14 mouse cellular contexts compared by ENCODE assay signal in genomic region chr9:103721081-103721480, GRCm38 (mm10). TPM values are rescaled to one million over a fixed set of nuclear protein-coding genes. Genes with fewer than 3 reads are reported as not detected.
DNase-seq lines count a peak whose midpoint lies in the region; ATAC-seq and TF ChIP-seq lines count a peak whose summit lies in the region.
"Had no signal": no experiment of that assay in that cellular context is flagged by ENCODE, and none has a peak within 500 bp of the region (broad histone marks: within the 10 kb centered on the region; RNA-seq: fewer than 3 reads in every experiment).

No protein-coding gene starts in this region.

- peaks cover 12% of the 10 kb centered on the region; the same call in 1 of the 2 replicates for H3K4me1 ChIP-seq in kidney, adult 2 months (ENCODE audit: control insufficient read depth, insufficient read depth, low read length)
- no peaks in the 10 kb centered on the region for H3K4me1 ChIP-seq in kidney, embryonic 14.5 days (ENCODE audit: control insufficient read depth, insufficient read depth, low read length)
- peaks cover 12% of the 10 kb centered on the region for H3K4me1 ChIP-seq in heart, embryonic 16.5 days (ENCODE audit: control insufficient read depth, insufficient read depth, low read length)
- H3K4me1 ChIP-seq in intestine, postnatal 0 days (replicated peaks; ENCODE audit: control insufficient read depth, insufficient read depth, low read length), result no peaks in the 10 kb centered on the region
- no peaks in the 10 kb centered on the region for H3K4me1 ChIP-seq in hindbrain, embryonic 14.5 days (replicated peaks; ENCODE audit: control insufficient read depth, insufficient read depth, low read length)
- H3K4me1 ChIP-seq: forebrain, embryonic 13.5 days; limb, embryonic 15.5 days had no signal

- TF ChIP-seq POLR2A in kidney, adult 2 months (IDR thresholded peaks at IDR 0.05; ENCODE audit: low read depth, low read length), result no peak

- H3K4me2 ChIP-seq in kidney, embryonic 14.5 days (replicated peaks; ENCODE audit: low read depth, low read length), result no peak overlapping the region
- no peak overlapping the region for H3K4me2 ChIP-seq in heart, embryonic 16.5 days (ENCODE audit: low read depth, low read length)
- no peak overlapping the region for H3K4me2 ChIP-seq in intestine, postnatal 0 days (replicated peaks; ENCODE audit: low read depth)
- H3K4me2 ChIP-seq in hindbrain, embryonic 14.5 days (replicated peaks), result no peak overlapping the region
- H3K4me2 ChIP-seq: embryonic facial prominence, embryonic 13.5 days; forebrain, embryonic 13.5 days; limb, embryonic 15.5 days; midbrain, embryonic 11.5 days had no signal

- 30% methylated on average over 8 of the region's 8 CpGs for WGBS in kidney, adult 2 months
- WGBS in kidney, embryonic 14.5 days, result 85% methylated on average over 8 of the region's 8 CpGs
- WGBS in heart, embryonic 16.5 days, result 50% methylated on average over 8 of the region's 8 CpGs
- WGBS in intestine, postnatal 0 days, result 84% methylated on average over 8 of the region's 8 CpGs
- WGBS in hindbrain, embryonic 14.5 days, result 84% methylated on average over 8 of the region's 8 CpGs

- TF ChIP-seq CTCF in kidney, adult 2 months (conservative IDR thresholded peaks at IDR 0.05; ENCODE audit: insufficient read depth, insufficient read length, low read depth, low read length), result no peak
- no peak for TF ChIP-seq CTCF in intestine, postnatal 0 days (IDR thresholded peaks at IDR 0.05; ENCODE audit: low read depth)

- no peaks in the 10 kb centered on the region for H3K27me3 ChIP-seq in kidney, adult 2 months (replicated peaks; ENCODE audit: control insufficient read depth, insufficient read depth, low read length)
- H3K27me3 ChIP-seq in kidney, embryonic 14.5 days (ENCODE audit: control insufficient read depth, insufficient read depth, low read length), result no peaks in the 10 kb centered on the region
- H3K27me3 ChIP-seq in heart, embryonic 16.5 days (ENCODE audit: control insufficient read depth, insufficient read depth, low read length), result no peaks in the 10 kb centered on the region
- H3K27me3 ChIP-seq in intestine, postnatal 0 days (replicated peaks; ENCODE audit: control insufficient read depth, insufficient read depth, low read length), result no peaks in the 10 kb centered on the region
- H3K27me3 ChIP-seq in hindbrain, embryonic 14.5 days (ENCODE audit: control insufficient read depth, insufficient read depth, low read length), result no peaks in the 10 kb centered on the region
- H3K27me3 ChIP-seq: embryonic facial prominence, embryonic 13.5 days; forebrain, embryonic 13.5 days; limb, embryonic 15.5 days had no signal

- H3K4me3 ChIP-seq in kidney, adult 2 months (ENCODE audit: insufficient read depth, low read depth, low read length), result no peak overlapping the region
- H3K4me3 ChIP-seq in kidney, embryonic 14.5 days (ENCODE audit: low read length), result no peak overlapping the region
- no peak overlapping the region for H3K4me3 ChIP-seq in heart, embryonic 16.5 days (ENCODE audit: low read length)
- no peak overlapping the region for H3K4me3 ChIP-seq in intestine, postnatal 0 days (ENCODE audit: low read depth, low read length)
- no peak overlapping the region for H3K4me3 ChIP-seq in hindbrain, embryonic 14.5 days (replicated peaks; ENCODE audit: low read length)
- H3K4me3 ChIP-seq: embryonic facial prominence, embryonic 13.5 days; forebrain, embryonic 13.5 days; limb, embryonic 15.5 days had no signal

- peak; percentile 96 for DNase-seq in kidney, adult 2 months
- DNase-seq in cerebellum, adult 9-11 months, result peak; percentile 71
- DNase-seq in kidney, postnatal 36 days, result peak; percentile 91 to 93
- no peak for DNase-seq in frontal cortex, postnatal 14 days (ENCODE audit: low spot score in 2 of 2)
- DNase-seq in hindbrain, embryonic 14.5 days (ENCODE audit: low spot score), result no peak
- DNase-seq: layer of hippocampus, postnatal 36 days; thymus, adult 18-20 months had no signal

- H3K9me3 ChIP-seq in kidney, embryonic 14.5 days (ENCODE audit: control insufficient read depth, low read length), result no peaks in the 10 kb centered on the region
- H3K9me3 ChIP-seq in heart, embryonic 16.5 days (replicated peaks; ENCODE audit: control insufficient read depth, low read length), result no peaks in the 10 kb centered on the region
- H3K9me3 ChIP-seq in intestine, postnatal 0 days (ENCODE audit: control insufficient read depth), result no peaks in the 10 kb centered on the region
- no peaks in the 10 kb centered on the region for H3K9me3 ChIP-seq in hindbrain, embryonic 14.5 days (ENCODE audit: control insufficient read depth, low read length)
- H3K9me3 ChIP-seq: embryonic facial prominence, embryonic 13.5 days; forebrain, embryonic 13.5 days; limb, embryonic 15.5 days had no signal

- H3K27ac ChIP-seq in kidney, adult 2 months (ENCODE audit: insufficient read depth, low read depth, low read length), result peak overlapping the region; percentile 80
- no peak overlapping the region for H3K27ac ChIP-seq in kidney, embryonic 14.5 days (ENCODE audit: low read depth, low read length)
- H3K27ac ChIP-seq in heart, embryonic 16.5 days (ENCODE audit: low read length), result peak overlapping the region; percentile 66
- no peak overlapping the region for H3K27ac ChIP-seq in intestine, postnatal 0 days (ENCODE audit: low read depth, low read length)
- no peak overlapping the region for H3K27ac ChIP-seq in hindbrain, embryonic 14.5 days
- H3K27ac ChIP-seq: embryonic facial prominence, embryonic 13.5 days; forebrain, embryonic 13.5 days; limb, embryonic 15.5 days had no signal

- no peak for ATAC-seq in kidney, embryonic 14.5 days (ENCODE audit: low FRiP score, low TSS enrichment)
- peak; percentile 62 for ATAC-seq in heart, embryonic 16.5 days (replicated peaks; ENCODE audit: extremely low read depth, insufficient read depth, low FRiP score)
- ATAC-seq in intestine, postnatal 0 days, result no peak
- no peak for ATAC-seq in hindbrain, embryonic 14.5 days (ENCODE audit: low FRiP score)
- ATAC-seq: forebrain, embryonic 13.5 days had no signal

- H3K9ac ChIP-seq in kidney, embryonic 14.5 days (ENCODE audit: low read depth, low read length), result no peak overlapping the region
- H3K9ac ChIP-seq in heart, embryonic 16.5 days (ENCODE audit: low read length), result no peak overlapping the region
- no peak overlapping the region for H3K9ac ChIP-seq in intestine, postnatal 0 days (ENCODE audit: low read depth, low read length)
- H3K9ac ChIP-seq in hindbrain, embryonic 14.5 days, result no peak overlapping the region
- H3K9ac ChIP-seq: embryonic facial prominence, embryonic 13.5 days; forebrain, embryonic 13.5 days; limb, embryonic 15.5 days had no signal

- H3K36me3 ChIP-seq in kidney, adult 2 months (ENCODE audit: control insufficient read depth, insufficient read depth, low read length), result no peaks in the 10 kb centered on the region
- H3K36me3 ChIP-seq in kidney, embryonic 14.5 days (ENCODE audit: control insufficient read depth, insufficient read depth, low read length), result no peaks in the 10 kb centered on the region
- H3K36me3 ChIP-seq in heart, embryonic 16.5 days (ENCODE audit: control insufficient read depth, insufficient read depth), result peaks cover 3% of the 10 kb centered on the region; the same call in 1 of the 2 replicates
- H3K36me3 ChIP-seq in intestine, postnatal 0 days (ENCODE audit: control insufficient read depth, insufficient read depth), result no peaks in the 10 kb centered on the region
- H3K36me3 ChIP-seq in hindbrain, embryonic 14.5 days (replicated peaks; ENCODE audit: control insufficient read depth, insufficient read depth), result no peaks in the 10 kb centered on the region
- H3K36me3 ChIP-seq: embryonic facial prominence, embryonic 13.5 days; limb, embryonic 15.5 days had no signal

RNA-seq across cellular contexts. Expression of gene Tmem108, which starts 40.6 kb away (rescaled TPM):
- polyA plus RNA-seq in kidney, adult 2 months (2012; rRNA removed), result 6.9 and 7.1 TPM in 2 replicates
- polyA plus RNA-seq in kidney, embryonic 14.5 days (2014; fragmentation: Nextera tagmentation; extraction: Ambion mirVana), result 6.7 and 10.8 TPM in 2 replicates
- polyA plus RNA-seq in heart, embryonic 16.5 days (2015; fragmentation: Nextera tagmentation; extraction: Ambion mirVana), result 38.9 and 44.8 TPM in 2 replicates
- 3.3 and 3.7 TPM in 2 replicates for polyA plus RNA-seq in intestine, postnatal 0 days (2015; fragmentation: Nextera tagmentation; extraction: Ambion mirVana)
- polyA plus RNA-seq in hindbrain, embryonic 14.5 days (2014; fragmentation: Nextera tagmentation; extraction: Ambion mirVana), result 29.9 and 34.2 TPM in 2 replicates

Comparison
In these comparisons a context has a peak if more than half of its experiments do, and no peak if none do; other contexts are left out.
1. H3K27ac ChIP-seq: peak in kidney, adult 2 months (single experiment) and heart, embryonic 16.5 days (single experiment); none in kidney, embryonic 14.5 days (single experiment), intestine, postnatal 0 days (single experiment) and hindbrain, embryonic 14.5 days (single experiment).
2. DNase-seq: peak in kidney, adult 2 months (single experiment), cerebellum, adult 9-11 months (single experiment) and kidney, postnatal 36 days (2 of 2); none in frontal cortex, postnatal 14 days (0 of 2) and hindbrain, embryonic 14.5 days (single experiment).